Mouse (Mus musculus) gastrocnemius, adult 2 months (tissue): ENCODE results near the gene Polr3b. TPM values are rescaled to one million over a fixed set of nuclear protein-coding genes. Genes with fewer than 3 reads are reported as not detected.

Experiments used
- DNase-seq: peaks from one replicate; pipeline ENCODE4 v3.0.0; 2022
- H3K27ac ChIP-seq: fragments of 200-600 bp; 2 replicates; pipeline ENCODE4 v1.8.1; 2022; ENCODE audit warnings: mild to moderate bottlenecking
- H3K4me3 ChIP-seq: fragments of 200-600 bp; 2 replicates; pipeline ENCODE4 v1.8.1; 2022; ENCODE audit warnings: mild to moderate bottlenecking, moderate library complexity
- CTCF ChIP-seq: fragments of 200-600 bp; IDR thresholded peaks from 2 replicates; pipeline ENCODE4 v1.8.1; 2022; ENCODE audit warnings: antibody characterized with exemption, mild to moderate bottlenecking, moderate library complexity
- intact Hi-C: fragments of 180-260 bp; cut with DNase I; formaldehyde crosslinking; loops from one replicate; pipeline ENCODE4 v1.15.1; 2025
- total RNA-seq, 2 experiments: library from RNA; stranded (reverse); gene quantifications; 2 replicates each; pipeline ENCODE4 v1.2.3; 2021

The Polr3b gene
- total RNA-seq, 2 experiments from 2014 or later = 9.3 to 13.3 TPM

DNA sequence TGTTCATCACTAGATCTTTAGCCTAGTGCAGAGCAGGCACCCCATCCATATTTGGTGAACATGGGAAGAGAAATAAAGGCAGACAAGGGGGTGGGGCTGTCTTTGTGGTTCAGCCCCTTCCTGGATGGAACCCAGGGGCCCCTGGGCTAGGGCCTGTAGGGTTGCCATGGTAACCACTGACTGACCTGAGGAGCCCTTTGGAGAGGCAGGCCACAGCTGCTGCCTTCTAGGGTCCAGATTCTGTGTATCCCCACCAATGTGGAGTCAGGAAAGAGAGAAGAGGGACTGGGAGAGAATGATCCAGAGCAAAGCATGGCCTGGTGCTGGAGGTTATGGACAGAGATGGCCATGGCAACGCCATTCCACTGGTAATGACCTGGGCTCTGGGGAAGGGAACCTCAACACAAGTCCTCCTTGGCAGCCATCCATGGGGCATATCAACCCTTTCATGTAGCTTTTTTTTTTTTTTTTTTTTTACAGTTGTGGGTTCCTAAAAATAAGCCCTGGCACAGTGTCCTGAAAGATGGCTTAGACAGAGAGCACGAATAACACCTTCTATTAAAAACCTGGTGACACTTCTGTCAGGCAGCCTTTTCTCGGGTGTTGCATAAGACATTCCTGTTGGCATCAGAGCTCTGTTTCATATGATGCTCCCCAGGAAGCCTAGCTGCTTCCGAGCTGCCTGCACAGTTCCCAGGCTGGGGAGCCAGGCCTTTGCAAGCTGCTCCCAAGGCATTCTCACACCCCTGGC is 150.5 kb downstream of the Polr3b start:
- DNase-seq = peak; percentile 59
- no peak for TF ChIP-seq CTCF
- intact Hi-C loops = no loop called here
- Histone ChIP-seq H3K4me3 (no peak overlapping the region), H3K27ac (peak overlapping the region; percentile 31; the same call in 1 of the 2 replicates)

DNA sequence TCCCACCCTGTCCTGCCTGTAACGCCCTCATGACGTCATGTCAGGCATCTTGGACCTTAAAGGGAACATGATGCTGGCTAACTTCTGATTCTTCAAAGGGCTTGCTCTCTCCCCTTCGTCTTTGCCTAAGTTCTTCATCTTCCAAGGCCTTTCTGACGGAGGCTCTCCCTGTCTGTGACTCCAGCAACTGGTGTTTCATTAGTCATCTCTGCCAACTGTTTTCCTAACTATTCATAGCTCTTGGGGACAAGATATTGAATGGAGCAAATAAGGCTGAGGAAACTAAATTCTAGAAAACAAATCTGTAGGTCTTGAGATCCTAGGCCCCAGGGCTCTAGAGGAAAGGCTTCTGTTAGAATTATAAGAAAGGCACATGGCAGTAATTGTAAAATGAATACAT is 151.8 kb downstream of the Polr3b start:
- no peak overlapping the region for H3K27ac ChIP-seq
- intact Hi-C loops = no loop called here
- TF ChIP-seq CTCF = no peak
- no peak overlapping the region for H3K4me3 ChIP-seq
- DNase-seq = no peak

DNA sequence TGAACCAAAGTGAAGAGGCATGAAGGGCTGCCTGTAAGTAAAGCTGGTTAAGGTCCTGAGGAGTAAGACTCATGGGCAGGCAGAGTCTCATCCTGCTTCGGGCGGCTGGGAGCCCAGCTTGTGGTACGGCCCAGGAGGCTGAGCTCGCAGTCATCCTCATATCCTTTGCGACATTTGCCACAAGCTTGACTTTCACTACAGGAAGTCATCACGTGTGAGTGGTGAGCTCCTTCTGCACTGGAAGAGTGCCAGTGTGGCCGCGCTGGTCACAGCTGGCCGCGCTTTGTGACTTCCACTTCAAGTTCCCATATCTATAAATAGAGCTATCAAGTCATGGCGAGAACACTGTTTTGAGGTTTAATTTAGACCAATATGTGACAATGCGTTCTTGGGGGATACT is 152.5 kb downstream of the Polr3b start:
- Histone ChIP-seq H3K27ac (0 out of 2 replicates have a peak overlapping the region, but pooled peaks have one; percentile 35), H3K4me3 (no peak overlapping the region; the same call in 1 of the 2 replicates)
- no peak for TF ChIP-seq CTCF
- peak; percentile 81 for DNase-seq
- intact Hi-C loops = no loop called here

Other genes starting within 250 kb of the Polr3b start
- gene Nuak1, start 181.7 kb upstream of the Polr3b start, total RNA-seq = 10 to 100 TPM; 21.4 to 31.0 TPM
- gene Ckap4, start 88.2 kb upstream of the Polr3b start, total RNA-seq = 10 to 100 TPM in 1 of 2 experiments, 1 to 10 TPM in 1; 7.5 to 10.6 TPM
- gene Tcp11l2, start 45.7 kb upstream of the Polr3b start, total RNA-seq = 10 to 100 TPM; 45.4 to 55.7 TPM
- gene Rfx4, start 133.8 kb downstream of the Polr3b start, total RNA-seq = not detected